Mouse (Mus musculus) liver, embryonic 11.5 days (tissue): Measurements from ENCODE around the gene Gemin6. TPM values are rescaled to one million over a fixed set of nuclear protein-coding genes. Genes with fewer than 3 reads are reported as not detected.
"Not testable (repeated sequence)": the region's sequence is repeated elsewhere in the genome, so short reads cannot be mapped to it uniquely, and the experiment has no call there.

Source experiments
- ATAC-seq: fragments of 200-750 bp; cut with Nextera tagmentation; replicated peaks from 2 replicates; pipeline ENCODE4 v1.8.0; 2017; ENCODE audit warnings: moderate number of reproducible peaks, mild to moderate bottlenecking, moderate TSS enrichment, moderate library complexity; ENCODE audit not compliant: low FRiP score
- DNase-seq: peaks from one replicate; pipeline ENCODE4 v3.0.0-alpha.2; 2017; ENCODE audit warnings: low spot score
- H3K27ac ChIP-seq: fragments of 300-500 bp; sonication (generic); 2 replicates; pipeline ENCODE4 v1.5.1; 2014; ENCODE audit warnings: mild to moderate bottlenecking, low read depth, low read length, control low read depth
- H3K27me3 ChIP-seq: fragments of 300-500 bp; sonication (generic); replicated peaks from 2 replicates; pipeline ENCODE4 v1.6.1; 2014; ENCODE audit warnings: low read length, mixed read lengths; ENCODE audit not compliant: control insufficient read depth, insufficient read depth
- H3K36me3 ChIP-seq: fragments of 300-500 bp; sonication (generic); 2 replicates; pipeline ENCODE4 v1.6.1; 2014; ENCODE audit warnings: mild to moderate bottlenecking, low read length, moderate library complexity, mixed read lengths; ENCODE audit not compliant: control insufficient read depth, insufficient read depth
- H3K4me1 ChIP-seq: fragments of 300-500 bp; sonication (generic); replicated peaks from 2 replicates; pipeline ENCODE4 v1.6.1; 2014; ENCODE audit warnings: low read length, mixed read lengths; ENCODE audit not compliant: control insufficient read depth, insufficient read depth
- H3K4me2 ChIP-seq: fragments of 300-500 bp; sonication (generic); 2 replicates; pipeline ENCODE4 v1.6.1; 2014; ENCODE audit warnings: mild to moderate bottlenecking, control low read depth, moderate library complexity
- H3K4me3 ChIP-seq: fragments of 300-500 bp; sonication (generic); 2 replicates; pipeline ENCODE4 v1.5.1; 2014; ENCODE audit warnings: low read depth, low read length, control low read depth
- H3K9ac ChIP-seq: fragments of 300-500 bp; sonication (generic); 2 replicates; pipeline ENCODE4 v1.6.1; 2014; ENCODE audit warnings: low read depth, low read length, control low read depth
- H3K9me3 ChIP-seq: fragments of 300-500 bp; sonication (generic); 2 replicates; pipeline ENCODE4 v1.6.1; 2016; ENCODE audit warnings: low read length, inconsistent platforms, mixed read lengths; ENCODE audit not compliant: control insufficient read depth
- WGBS: fragments of 180-500 bp; shearing (Covaris S2); extraction: QIAGEN DNeasy Blood & Tissue Kit; methylation state at CpG from one replicate; pipeline ENCODE4 v1.1.7; 2014; 5-methylcytosine and 5-hydroxymethylcytosine counted together
- polyA plus RNA-seq: library from polyadenylated mRNA; unstranded; fragments of >200 nt; fragmentation: Nextera tagmentation; extraction: Ambion mirVana; gene quantifications from 2 replicates; pipeline ENCODE4 v1.2.1, GENCODE M21; 2014

The Gemin6 gene
- 71.9 and 75.9 TPM in 2 replicates for polyA plus RNA-seq

DNA sequence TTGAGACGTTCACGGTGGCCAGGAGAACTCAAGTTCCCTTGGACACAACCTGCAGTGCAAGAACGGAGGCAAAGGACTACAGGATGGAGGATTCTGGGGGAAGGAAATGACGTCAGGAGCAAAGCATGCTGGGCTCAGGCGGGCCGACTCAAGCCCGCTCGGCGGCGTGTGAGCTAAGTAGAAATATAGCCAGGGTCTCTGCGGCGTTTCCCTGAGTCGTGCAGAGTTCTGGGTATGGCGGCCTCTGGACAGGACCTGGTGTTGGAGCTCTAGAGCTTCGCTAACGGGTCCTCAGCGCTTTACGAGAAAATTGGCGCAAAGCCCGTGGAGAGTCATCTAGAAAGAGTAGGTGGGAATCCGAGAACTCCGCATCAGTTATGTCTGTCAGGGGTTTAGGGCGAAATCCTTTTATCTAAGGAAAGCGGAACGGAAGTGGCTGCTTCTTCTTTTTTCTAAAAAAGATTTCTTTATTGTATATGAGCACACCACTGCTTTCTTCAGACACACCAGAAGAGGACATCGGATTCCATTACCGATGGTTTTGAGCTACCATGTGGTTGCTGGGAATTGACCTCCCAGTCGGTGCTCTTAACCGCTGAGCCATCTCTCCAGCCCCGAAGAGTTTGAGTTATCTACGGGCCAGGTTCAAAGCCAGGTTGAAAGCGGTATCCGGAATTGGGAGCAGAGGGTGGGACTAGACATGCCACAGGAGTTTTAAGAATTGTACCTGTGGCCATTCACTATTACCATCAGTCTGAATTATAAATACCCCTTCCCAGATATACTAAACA is at the start of gene Gemin6:
Gene Gemin6 (plus strand): TSS at position 116 of the 791 bp plus-strand sequence.
- peaks cover 6% of the 10 kb centered on the region; the same call in 1 of the 2 replicates for H3K36me3 ChIP-seq
- H3K4me1 ChIP-seq, result peaks cover 3% of the 10 kb centered on the region; the same call in 1 of the 2 replicates
- H3K4me2 ChIP-seq, result peak within 1 kb of the TSS; percentile 80
- no peaks in the 10 kb centered on the region for H3K27me3 ChIP-seq
- no peaks in the 10 kb centered on the region for H3K9me3 ChIP-seq
- peak within 1 kb of the TSS; percentile 84 for H3K9ac ChIP-seq
- under 1% methylated on average over 33 of the region's 33 CpGs for WGBS
- peak; percentile 96 for ATAC-seq
- peak within 1 kb of the TSS; percentile 67 for H3K4me3 ChIP-seq
- peak within 1 kb of the TSS; percentile 90 for H3K27ac ChIP-seq
- peak; percentile 84 for DNase-seq

DNA sequence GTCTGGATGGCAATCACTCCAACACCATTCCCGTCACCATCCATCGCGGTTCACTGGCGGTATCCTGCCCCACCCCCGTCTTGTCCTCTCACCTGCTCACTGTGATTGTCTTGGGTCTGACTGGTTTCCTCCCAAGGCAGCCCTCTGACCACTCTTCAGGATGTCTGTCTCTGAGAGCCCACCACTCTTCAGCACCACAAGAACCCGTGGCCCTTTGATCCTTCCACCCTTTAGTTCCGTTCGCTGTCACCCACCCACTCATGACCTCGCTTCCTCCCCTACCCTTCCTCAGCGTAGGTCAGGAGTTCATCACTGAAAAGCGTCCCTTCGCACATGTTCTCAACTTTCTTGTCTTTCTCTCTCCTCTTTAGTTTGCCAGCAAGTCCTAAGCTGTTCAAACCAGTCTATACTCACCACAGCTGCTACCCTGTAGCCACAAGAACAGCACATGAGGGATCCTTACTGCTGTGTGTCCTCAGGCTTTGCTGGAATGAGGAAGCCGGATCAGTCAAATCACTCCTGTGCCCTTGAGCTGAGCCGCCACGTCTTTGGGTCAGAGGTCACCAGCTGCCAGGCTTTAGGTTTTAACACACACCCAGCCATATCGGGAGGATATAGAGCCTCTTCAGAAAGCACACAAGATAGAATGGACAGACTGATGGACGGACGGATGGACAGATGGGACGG is 49.4 kb upstream of the Gemin6 start:
- Histone ChIP-seq H3K4me2 (no peak overlapping the region), H3K36me3 (no peaks in the 10 kb centered on the region), H3K27ac (no peak overlapping the region), H3K4me1 (no peaks in the 10 kb centered on the region), H3K27me3 (no peaks in the 10 kb centered on the region), H3K4me3 (no peak overlapping the region), H3K9me3 (no peaks in the 10 kb centered on the region), H3K9ac (no peak overlapping the region)
- DNase-seq (no peak), ATAC-seq (no peak)
- 62% methylated on average over 19 of the region's 19 CpGs for WGBS

DNA sequence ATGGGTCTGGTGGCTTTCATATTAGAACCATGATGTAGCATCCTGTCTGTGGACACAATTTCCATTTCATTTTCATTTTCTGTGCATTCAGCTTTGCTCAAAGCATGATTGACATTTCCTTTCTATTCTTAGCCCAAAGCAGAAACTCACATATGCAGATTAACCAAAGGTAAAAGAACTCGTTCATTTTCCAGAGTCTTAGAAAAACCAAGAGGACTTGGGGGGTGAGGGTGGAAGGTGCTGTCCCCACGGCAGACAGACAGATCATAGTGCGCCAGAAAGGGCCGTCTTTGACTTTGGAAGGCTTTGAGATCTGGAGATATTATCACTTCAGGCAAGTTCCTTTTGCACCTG is 48.9 kb upstream of the Gemin6 start:
- Histone ChIP-seq H3K4me3 (no peak overlapping the region), H3K4me2 (no peak overlapping the region), H3K27ac (no peak overlapping the region), H3K36me3 (no peaks in the 10 kb centered on the region), H3K27me3 (no peaks in the 10 kb centered on the region), H3K9ac (no peak overlapping the region), H3K4me1 (no peaks in the 10 kb centered on the region), H3K9me3 (no peaks in the 10 kb centered on the region)
- no peak for DNase-seq
- WGBS, result 63% methylated on average over 4 of the region's 4 CpGs
- ATAC-seq, result no peak

DNA sequence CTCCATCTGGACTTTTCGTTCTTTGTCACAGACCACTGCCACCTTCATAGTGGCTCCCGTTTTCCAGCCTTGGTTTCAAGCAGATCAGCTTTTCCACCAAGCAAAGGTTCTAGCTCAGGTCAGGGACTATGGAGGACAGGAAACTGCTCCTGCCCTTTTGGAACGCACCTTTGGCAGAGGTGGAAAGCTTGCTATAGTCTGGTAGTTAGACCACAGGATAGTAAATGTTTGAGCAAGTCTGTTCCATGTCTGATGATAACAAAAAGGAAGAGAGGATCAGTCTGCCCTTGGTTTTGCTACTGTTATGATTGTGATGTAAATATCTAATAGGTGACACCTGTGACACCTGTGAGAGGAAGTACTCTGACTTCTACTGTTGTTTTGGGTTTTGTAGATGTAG is 48.3 kb upstream of the Gemin6 start:
- Histone ChIP-seq H3K27me3 (no peaks in the 10 kb centered on the region), H3K9me3 (no peaks in the 10 kb centered on the region), H3K4me2 (no peak overlapping the region), H3K4me1 (no peaks in the 10 kb centered on the region), H3K27ac (no peak overlapping the region), H3K4me3 (no peak overlapping the region), H3K9ac (no peak overlapping the region), H3K36me3 (no peaks in the 10 kb centered on the region)
- ATAC-seq (no peak), DNase-seq (no peak)
- 83% methylated on average over 3 of the region's 3 CpGs for WGBS

- DNase-seq, H3K4me1 ChIP-seq: not testable (repeated sequence)
- 93% methylated on average over 3 of the region's 3 CpGs for WGBS
These were observed 45.4 kb upstream of the Gemin6 start for GRCm38 (mm10) chr17:80178846-80179245.

GRCm38 (mm10) chr17:80179959-80180358 is 44.3 kb upstream of the Gemin6 start:
- H3K9ac ChIP-seq, result no peak overlapping the region
- no peaks in the 10 kb centered on the region for H3K36me3 ChIP-seq
- H3K4me3 ChIP-seq, result no peak overlapping the region
- H3K27ac ChIP-seq, result no peak overlapping the region
- under 1% methylated on average over 6 of the region's 6 CpGs for WGBS
- no peaks in the 10 kb centered on the region for H3K27me3 ChIP-seq
- ATAC-seq (peak; percentile 66), DNase-seq (no peak)
- no peak overlapping the region for H3K4me2 ChIP-seq
- no peaks in the 10 kb centered on the region for H3K4me1 ChIP-seq
- no peaks in the 10 kb centered on the region for H3K9me3 ChIP-seq

More at GRCm38 (mm10) chr17:80178846-80179245, 45.4 kb upstream of the Gemin6 start:
- not testable (repeated sequence) for H3K9me3 ChIP-seq, ATAC-seq, H3K9ac ChIP-seq, H3K4me2 ChIP-seq, H3K27me3 ChIP-seq, H3K36me3 ChIP-seq, H3K4me3 ChIP-seq, H3K27ac ChIP-seq

DNA sequence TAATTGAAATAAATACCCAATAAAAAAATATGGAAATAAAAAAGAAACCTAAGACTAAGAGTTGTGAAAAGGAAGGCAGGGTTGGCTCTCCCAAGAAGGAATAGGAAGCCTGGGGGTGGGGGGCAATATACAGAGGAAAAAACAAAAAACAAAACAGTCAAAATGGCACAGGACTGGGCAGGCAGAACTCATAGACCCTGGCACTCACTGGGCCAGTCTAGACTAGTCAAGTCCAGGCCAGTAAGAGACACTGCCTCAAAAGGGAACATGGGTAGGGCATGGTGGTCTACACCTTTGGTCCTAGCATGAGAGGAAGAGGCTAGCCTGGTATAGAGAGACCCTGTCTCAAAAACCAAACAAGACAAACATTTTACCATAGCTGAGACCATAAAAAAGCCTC is 43.8 kb upstream of the Gemin6 start:
- Histone ChIP-seq H3K27me3 (no peaks in the 10 kb centered on the region), H3K4me1 (no peaks in the 10 kb centered on the region), H3K36me3 (no peaks in the 10 kb centered on the region), H3K9me3 (no peaks in the 10 kb centered on the region), H3K9ac (no peak overlapping the region), H3K27ac (no peak overlapping the region), H3K4me2 (no peak overlapping the region), H3K4me3 (no peak overlapping the region)
- DNase-seq, result no peak
- peak; percentile 22; the same call in 1 of the 2 replicates for ATAC-seq

DNA sequence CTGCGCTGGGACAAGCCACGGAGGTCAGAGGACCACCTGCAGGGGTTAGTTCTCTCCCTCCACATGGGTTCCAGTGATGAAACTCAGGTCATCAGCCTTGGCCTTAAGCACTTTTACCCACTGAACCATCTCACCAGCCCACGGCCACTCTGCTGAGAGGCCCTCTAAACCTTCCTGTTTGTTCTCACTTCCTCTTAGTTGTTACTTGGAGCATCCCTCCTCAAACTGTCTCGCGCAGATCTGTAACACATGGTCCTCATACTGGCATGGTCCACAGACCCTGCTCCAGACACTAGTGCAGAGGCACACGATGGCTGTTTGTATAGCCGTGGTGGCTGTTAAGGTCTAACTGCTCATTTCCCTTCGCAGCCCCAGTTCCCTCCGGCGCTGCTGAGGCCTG is 40.6 kb upstream of the Gemin6 start:
- WGBS, result 80% methylated on average over 9 of the region's 10 CpGs

More for the DNA sequence above, 40.6 kb upstream of the Gemin6 start:
- DNase-seq, result no peak
- ATAC-seq, result no peak
- no peak overlapping the region for H3K9ac ChIP-seq
- no peak overlapping the region for H3K4me2 ChIP-seq
- H3K4me3 ChIP-seq, result no peak overlapping the region
- H3K4me1 ChIP-seq, result no peaks in the 10 kb centered on the region
- H3K9me3 ChIP-seq, result peaks cover 3% of the 10 kb centered on the region; the same call in 1 of the 2 replicates
- no peaks in the 10 kb centered on the region for H3K36me3 ChIP-seq
- H3K27ac ChIP-seq, result no peak overlapping the region
- no peaks in the 10 kb centered on the region for H3K27me3 ChIP-seq
